Mouse (Mus musculus) neural tube, embryonic 14.5 days (tissue): Measurements from ENCODE around the gene Bbs9. TPM values are rescaled to one million over a fixed set of nuclear protein-coding genes. Genes with fewer than 3 reads are reported as not detected.
"Not testable (repeated sequence)": the region's sequence is repeated elsewhere in the genome, so short reads cannot be mapped to it uniquely, and the experiment has no call there.

Source experiments
- ATAC-seq: fragments of 200-750 bp; cut with Nextera tagmentation; 2 replicates; pipeline ENCODE4 v1.8.0; 2017; ENCODE audit warnings: low read depth, mild to moderate bottlenecking, moderate TSS enrichment, moderate library complexity
- H3K27ac ChIP-seq: fragments of 300-500 bp; sonication (generic); 2 replicates; pipeline ENCODE4 v1.5.1; 2014; ENCODE audit warnings: low read depth, mild to moderate bottlenecking, control low read depth, low read length, moderate library complexity, mixed read lengths
- H3K27me3 ChIP-seq: fragments of 300-500 bp; sonication (generic); 2 replicates; pipeline ENCODE4 v1.6.1; 2014; ENCODE audit warnings: low read length; ENCODE audit not compliant: control insufficient read depth, insufficient read depth
- H3K36me3 ChIP-seq: fragments of 300-500 bp; sonication (generic); 2 replicates; pipeline ENCODE4 v1.6.1; 2014; ENCODE audit warnings: low read length, mixed read lengths; ENCODE audit not compliant: control insufficient read depth, insufficient read depth
- H3K4me1 ChIP-seq: fragments of 300-500 bp; sonication (generic); 2 replicates; pipeline ENCODE4 v1.6.1; 2014; ENCODE audit warnings: low read length; ENCODE audit not compliant: control insufficient read depth, insufficient read depth
- H3K4me2 ChIP-seq: fragments of 300-500 bp; sonication (generic); 2 replicates; pipeline ENCODE4 v1.6.1; 2014; ENCODE audit warnings: mild to moderate bottlenecking, low read depth, low read length, control low read depth
- H3K4me3 ChIP-seq: fragments of 300-500 bp; sonication (generic); 2 replicates; pipeline ENCODE4 v1.5.1; 2014; ENCODE audit warnings: low read depth, low read length, control low read depth, mixed read lengths
- H3K9ac ChIP-seq: fragments of 300-500 bp; sonication (generic); replicated peaks from 2 replicates; pipeline ENCODE4 v1.6.1; 2014; ENCODE audit warnings: low read depth, mild to moderate bottlenecking, control low read depth, low read length, mixed read lengths
- H3K9me3 ChIP-seq: fragments of 300-500 bp; sonication (generic); 2 replicates; pipeline ENCODE4 v1.6.1; 2016; ENCODE audit warnings: low read length; ENCODE audit not compliant: control insufficient read depth
- WGBS: fragments of 180-500 bp; shearing (Covaris S2); extraction: QIAGEN DNeasy Blood & Tissue Kit; methylation state at CpG from one replicate; pipeline ENCODE4 v1.1.7; 2014; 5-methylcytosine and 5-hydroxymethylcytosine counted together
- polyA plus RNA-seq: library from polyadenylated mRNA; unstranded; fragments of >200 nt; fragmentation: Nextera tagmentation; extraction: Ambion mirVana; gene quantifications from 2 replicates; pipeline ENCODE4 v1.2.1, GENCODE M21; 2014

The Bbs9 gene
- polyA plus RNA-seq, 1 experiment from 2014 or later, result 19.1 TPM

- Histone ChIP-seq H3K36me3 (peaks cover 16% of the 10 kb centered on the region), H3K4me2 (no peak overlapping the region), H3K9ac (no peak overlapping the region), H3K27me3 (no peaks in the 10 kb centered on the region), H3K9me3 (no peaks in the 10 kb centered on the region), H3K27ac (no peak overlapping the region), H3K4me1 (no peaks in the 10 kb centered on the region), H3K4me3 (no peak overlapping the region)
- 93% methylated on average over 10 of the region's 10 CpGs for WGBS
- no peak for ATAC-seq
Observed at GRCm38 (mm10) chr9:22443157-22443556, 32.4 kb upstream of the Bbs9 start.

GRCm38 (mm10) chr9:22445123-22445522, 30.4 kb upstream of the Bbs9 start:
- H3K4me2 ChIP-seq, result no peak overlapping the region
- H3K4me3 ChIP-seq, result no peak overlapping the region
- no peaks in the 10 kb centered on the region for H3K4me1 ChIP-seq
- H3K9ac ChIP-seq, result no peak overlapping the region
- ATAC-seq, result no peak
- no peaks in the 10 kb centered on the region for H3K27me3 ChIP-seq
- H3K9me3 ChIP-seq, result no peaks in the 10 kb centered on the region
- H3K36me3 ChIP-seq, result peaks cover 34% of the 10 kb centered on the region
- H3K27ac ChIP-seq, result no peak overlapping the region
- 94% methylated on average over 1 of the region's 1 CpGs for WGBS

- Histone ChIP-seq H3K4me2 (no peak overlapping the region), H3K27me3 (no peaks in the 10 kb centered on the region), H3K4me1 (no peaks in the 10 kb centered on the region), H3K27ac (no peak overlapping the region), H3K9ac (no peak overlapping the region), H3K4me3 (no peak overlapping the region), H3K36me3 (peaks cover 55% of the 10 kb centered on the region), H3K9me3 (no peaks in the 10 kb centered on the region)
- WGBS, result 95% methylated on average over 5 of the region's 5 CpGs
- ATAC-seq, result no peak
Observed at GRCm38 (mm10) chr9:22447213-22447612, 28.3 kb upstream of the Bbs9 start.

- H3K36me3 ChIP-seq, result peaks cover 67% of the 10 kb centered on the region
- H3K9ac ChIP-seq, result no peak overlapping the region
- H3K4me1 ChIP-seq, result no peaks in the 10 kb centered on the region
- H3K27ac ChIP-seq, result no peak overlapping the region
- 93% methylated on average over 13 of the region's 13 CpGs for WGBS
- H3K4me2 ChIP-seq, result no peak overlapping the region
- no peaks in the 10 kb centered on the region for H3K27me3 ChIP-seq
- H3K4me3 ChIP-seq, result no peak overlapping the region
- H3K9me3 ChIP-seq, result no peaks in the 10 kb centered on the region
- no peak for ATAC-seq
Observed at GRCm38 (mm10) chr9:22448420-22448819, 27.1 kb upstream of the Bbs9 start.

GRCm38 (mm10) chr9:22449209-22449608, 26.3 kb upstream of the Bbs9 start:
- H3K4me1 ChIP-seq, result no peaks in the 10 kb centered on the region

GRCm38 (mm10) chr9:22452697-22453096, 22.8 kb upstream of the Bbs9 start:
- H3K36me3 ChIP-seq, result peaks cover 88% of the 10 kb centered on the region
- H3K4me1 ChIP-seq, result no peaks in the 10 kb centered on the region
- no peak for ATAC-seq
- no peaks in the 10 kb centered on the region for H3K27me3 ChIP-seq
- no peak overlapping the region for H3K4me2 ChIP-seq
- H3K9ac ChIP-seq, result no peak overlapping the region
- H3K9me3 ChIP-seq, result no peaks in the 10 kb centered on the region
- no peak overlapping the region for H3K27ac ChIP-seq
- H3K4me3 ChIP-seq, result no peak overlapping the region
- 87% methylated on average over 10 of the region's 10 CpGs for WGBS

More at GRCm38 (mm10) chr9:22449209-22449608, 26.3 kb upstream of the Bbs9 start:
- Histone ChIP-seq H3K4me3 (no peak overlapping the region), H3K4me2 (no peak overlapping the region), H3K9ac (no peak overlapping the region), H3K36me3 (peaks cover 71% of the 10 kb centered on the region), H3K27ac (no peak overlapping the region), H3K9me3 (no peaks in the 10 kb centered on the region), H3K27me3 (no peaks in the 10 kb centered on the region)
- no peak for ATAC-seq
- WGBS, result 98% methylated on average over 6 of the region's 6 CpGs

GRCm38 (mm10) chr9:22453501-22453924, 22.0 kb upstream of the Bbs9 start:
- ATAC-seq, result no peak
- no peaks in the 10 kb centered on the region for H3K4me1 ChIP-seq
- no peak overlapping the region for H3K4me3 ChIP-seq
- no peak overlapping the region for H3K9ac ChIP-seq
- no peaks in the 10 kb centered on the region for H3K9me3 ChIP-seq
- 96% methylated on average over 10 of the region's 10 CpGs for WGBS
- H3K27ac ChIP-seq, result no peak overlapping the region
- peaks cover 80% of the 10 kb centered on the region for H3K36me3 ChIP-seq
- H3K27me3 ChIP-seq, result no peaks in the 10 kb centered on the region
- H3K4me2 ChIP-seq, result no peak overlapping the region

GRCm38 (mm10) chr9:22453990-22454389, 21.5 kb upstream of the Bbs9 start, which contains the start of gene Gm17545:
Gm17545 (plus strand) TSS chr9:22454290.
- H3K4me3 ChIP-seq, H3K4me1 ChIP-seq, H3K4me2 ChIP-seq, ATAC-seq, H3K9me3 ChIP-seq, H3K9ac ChIP-seq, H3K27ac ChIP-seq, H3K27me3 ChIP-seq: not testable (repeated sequence)
- peaks cover 77% of the 10 kb centered on the region for H3K36me3 ChIP-seq
- 96% methylated on average over 8 of the region's 8 CpGs for WGBS

- H3K4me3 ChIP-seq, result no peak overlapping the region
- H3K4me2 ChIP-seq, result no peak overlapping the region
- no peaks in the 10 kb centered on the region for H3K27me3 ChIP-seq
- no peak for ATAC-seq
- H3K9ac ChIP-seq, result no peak overlapping the region
- H3K27ac ChIP-seq, result no peak overlapping the region
- no peaks in the 10 kb centered on the region for H3K4me1 ChIP-seq
- peaks cover 66% of the 10 kb centered on the region for H3K36me3 ChIP-seq
- H3K9me3 ChIP-seq, result no peaks in the 10 kb centered on the region
Observed at GRCm38 (mm10) chr9:22455041-22455440, 20.5 kb upstream of the Bbs9 start.
